12 mouse cellular contexts compared by ENCODE assay signal in genomic region chr7:112853857-112854256, GRCm38 (mm10).
"Had no signal": no experiment of that assay in that cellular context is flagged by ENCODE, and none has a peak within 500 bp of the region (broad histone marks: within the 10 kb centered on the region; RNA-seq: fewer than 3 reads in every experiment).

No protein-coding gene starts in this region.

- H3K27me3 ChIP-seq: midbrain, embryonic 15.5 days had no signal

- H3K9ac ChIP-seq: liver, embryonic 15.5 days; midbrain, embryonic 15.5 days had no signal

- DNase-seq: kidney, adult 11 months; lung, adult 2 months; lung, postnatal 14 days; right cerebral cortex, postnatal 14 days; thymus, adult 18-20 months; thymus, postnatal 25 days had no signal

- H3K4me3 ChIP-seq: liver, embryonic 15.5 days; megakaryocyte, embryonic 14.5 days; midbrain, embryonic 15.5 days had no signal

- H3K4me1 ChIP-seq: megakaryocyte, embryonic 14.5 days had no signal

- H3K27ac ChIP-seq: liver, embryonic 15.5 days; macrophage; midbrain, embryonic 15.5 days had no signal

- ATAC-seq: midbrain, embryonic 15.5 days had no signal

- H3K4me2 ChIP-seq: liver, embryonic 11.5 days; liver, embryonic 15.5 days; midbrain, embryonic 11.5 days; midbrain, embryonic 15.5 days had no signal

- H3K36me3 ChIP-seq: liver, embryonic 15.5 days; midbrain, embryonic 15.5 days had no signal

- H3K9me3 ChIP-seq: liver, embryonic 15.5 days; megakaryocyte, embryonic 14.5 days; midbrain, embryonic 15.5 days had no signal
